Mouse (Mus musculus): Measurements from ENCODE around the gene Inca1. TPM values are rescaled to one million over a fixed set of nuclear protein-coding genes. Genes with fewer than 3 reads are reported as not detected.

Inca1 gene
- total and polyA plus RNA-seq, 3 experiments = 1.7 to 3.8 (median 3.4) TPM

GRCm38 (mm10) chr11:70663957-70664356 lies 36.0 kb downstream of the Inca1 start (continued):
- TF ChIP-seq POLR2A (IDR thresholded peaks at IDR 0.05; ENCODE audit: low read depth, low read length) (no peak), ELF1 (IDR thresholded peaks at IDR 0.05; ENCODE audit: low read depth, low read length) (no peak)

DNA sequence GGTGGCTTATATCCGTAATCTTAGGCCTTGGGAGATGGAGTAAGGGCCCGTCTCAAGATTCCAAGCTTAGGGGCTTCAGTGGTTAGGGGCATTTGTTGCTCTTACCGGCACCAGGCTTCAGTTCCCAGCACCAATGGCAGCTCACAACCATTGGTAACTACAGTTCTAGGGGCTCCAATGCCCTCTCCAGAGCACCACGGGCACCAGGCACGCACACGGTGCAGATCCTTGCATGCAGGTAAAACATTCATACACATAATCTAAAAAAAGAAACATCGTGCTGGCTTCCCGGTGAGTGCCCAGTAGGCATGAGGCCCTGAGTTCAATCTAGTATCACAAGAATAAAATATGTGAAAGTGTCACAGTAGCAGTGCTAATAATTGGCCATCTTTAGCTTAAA lies 36.9 kb downstream of the Inca1 start:
- no peak overlapping the region for H3K27ac ChIP-seq (ENCODE audit: insufficient read depth, low read depth)
- H3K36me3 ChIP-seq (replicated peaks in 1 of 2; ENCODE audit: control insufficient read depth in 1 of 2, insufficient read depth in 1 of 2, low read length in 1 of 2) = peaks cover 46 to 91% of the 10 kb centered on the region in 2 experiments
- H3K4me2 ChIP-seq (ENCODE audit: insufficient read depth, low read depth, poor library complexity, severe bottlenecking) = no peak overlapping the region
- no peak overlapping the region for H3K4me3 ChIP-seq (replicated peaks in 1 of 3; ENCODE audit: low read depth in 2 of 3, low read length in 2 of 3, poor library complexity in 1 of 3)
- dilution Hi-C loops (cut with MboI; ENCODE audit: extremely low pct_ligation_motif_present, extremely low pct_unique_long_range_greater_than_20kb, low sequenced_read_pairs) = no loop called here
- H3K27me3 ChIP-seq (replicated peaks) = no peaks in the 10 kb centered on the region
- no peak overlapping the region for H3K9ac ChIP-seq (ENCODE audit: insufficient read depth, low read depth)
- DNase-seq (ENCODE audit: extremely low read depth) = no peak
- TF ChIP-seq HCFC1 (IDR thresholded peaks at IDR 0.05; ENCODE audit: low read depth, low read length) = no peak
- no peak for TF ChIP-seq MXI1 (IDR thresholded peaks at IDR 0.05; ENCODE audit: low read depth, low read length)
- TF ChIP-seq RCOR1 (conservative IDR thresholded peaks at IDR 0.05; ENCODE audit: low read depth, low read length) = no peak
- no peak for TF ChIP-seq CHD1 (IDR thresholded peaks at IDR 0.05; ENCODE audit: low read depth, low read length)
- no peak for TF ChIP-seq SMC3 (IDR thresholded peaks at IDR 0.05; ENCODE audit: low read depth, low read length)
- peaks cover 19% of the 10 kb centered on the region for H3K79me2 ChIP-seq (replicated peaks; ENCODE audit: control insufficient read depth, extremely low read depth, insufficient read depth, poor library complexity, severe bottlenecking)
- H3K4me1 ChIP-seq (ENCODE audit: control insufficient read depth in 1 of 2, insufficient read depth in 2 of 2) = peaks cover 10 to 25% of the 10 kb centered on the region in 2 experiments
- in situ Hi-C loops (cut with MboI; ENCODE audit: low pct_ligation_motif_present, low pct_unique_long_range_greater_than_20kb, low sequenced_read_pairs) = no loop called here
- H3K9me3 ChIP-seq (replicated peaks; ENCODE audit: low read length) = no peaks in the 10 kb centered on the region

- Histone ChIP-seq H3K4me2 (ENCODE audit: insufficient read depth, low read depth, poor library complexity, severe bottlenecking) (no peak overlapping the region), H3K4me1 (ENCODE audit: control insufficient read depth in 1 of 2, insufficient read depth in 2 of 2) (peaks cover 7 to 26% of the 10 kb centered on the region in 2 experiments), H3K9me3 (replicated peaks; ENCODE audit: low read length) (no peaks in the 10 kb centered on the region), H3K4me3 (replicated peaks in 1 of 3; ENCODE audit: low read depth in 2 of 3, low read length in 2 of 3, poor library complexity in 1 of 3) (no peak overlapping the region), H3K36me3 (replicated peaks in 1 of 2; ENCODE audit: control insufficient read depth in 1 of 2, insufficient read depth in 1 of 2, low read length in 1 of 2) (peaks cover 38 to 70% of the 10 kb centered on the region in 2 experiments), H3K27ac (ENCODE audit: insufficient read depth, low read depth) (no peak overlapping the region), H3K27me3 (replicated peaks) (no peaks in the 10 kb centered on the region), H3K79me2 (replicated peaks; ENCODE audit: control insufficient read depth, extremely low read depth, insufficient read depth, poor library complexity, severe bottlenecking) (no peaks in the 10 kb centered on the region), H3K9ac (ENCODE audit: insufficient read depth, low read depth) (no peak overlapping the region)
- no peak for TF ChIP-seq USF1 (IDR thresholded peaks at IDR 0.05; ENCODE audit: low read depth, low read length)
- no peak for TF ChIP-seq BHLHE40 (IDR thresholded peaks at IDR 0.05; ENCODE audit: low read depth, low read length)
- TF ChIP-seq EP300 (IDR thresholded peaks at IDR 0.05; ENCODE audit: low read length) = no peak
- TF ChIP-seq ETS1 (conservative IDR thresholded peaks at IDR 0.05; ENCODE audit: low read depth, low read length) = no peak
- no peak for TF ChIP-seq IRF4 (IDR thresholded peaks at IDR 0.05; ENCODE audit: low read depth, low read length)
- TF ChIP-seq CHD2 (IDR thresholded peaks at IDR 0.05; ENCODE audit: low read length) = no peak
- TF ChIP-seq CHD1 (IDR thresholded peaks at IDR 0.05; ENCODE audit: low read depth, low read length) = no peak
- TF ChIP-seq NRF1 (IDR thresholded peaks at IDR 0.05; ENCODE audit: low read depth, low read length) = no peak
- no peak for TF ChIP-seq UBTF (IDR thresholded peaks at IDR 0.05; ENCODE audit: low read depth, low read length)
- TF ChIP-seq SIN3A (IDR thresholded peaks at IDR 0.05; ENCODE audit: low read length) = no peak
- no peak for TF ChIP-seq MAZ (IDR thresholded peaks at IDR 0.05; ENCODE audit: low read depth, low read length)
- TF ChIP-seq POLR2A (IDR thresholded peaks at IDR 0.05; ENCODE audit: low read depth, low read length) = no peak
- TF ChIP-seq POLR2AphosphoS2 (IDR thresholded peaks at IDR 0.05; ENCODE audit: low read depth, low read length) = no peak
- TF ChIP-seq ZC3H11A (IDR thresholded peaks at IDR 0.05; ENCODE audit: low read depth, low read length) = no peak
- dilution Hi-C loops (cut with MboI; ENCODE audit: extremely low pct_ligation_motif_present, extremely low pct_unique_long_range_greater_than_20kb, low sequenced_read_pairs) (no loop called here), in situ Hi-C loops (cut with MboI; ENCODE audit: low pct_ligation_motif_present, low pct_unique_long_range_greater_than_20kb, low sequenced_read_pairs) (no loop called here)
- no peak for DNase-seq (ENCODE audit: extremely low read depth)
Observed at GRCm38 (mm10) chr11:70660571-70660970, 39.4 kb downstream of the Inca1 start.
